Mouse (Mus musculus) hematopoietic stem cell, adult 5-6 weeks (primary cell): Measurements from ENCODE around the gene Nap1l2. TPM values are rescaled to one million over a fixed set of nuclear protein-coding genes. Genes with fewer than 3 reads are reported as not detected.

Source experiments
- ATAC-seq, 2 experiments: fragments of 125-278 bp in 1 of 2; replicated peaks in 1 of 2; 2 replicates each; pipeline ENCODE4 v1.8.0; 2016 to 2017; ENCODE audit warnings: inconsistent platforms in 2 of 2, mild to moderate bottlenecking in 2 of 2, moderate number of reproducible peaks in 2 of 2, low read depth in 1 of 2, moderate TSS enrichment in 1 of 2; ENCODE audit not compliant: low FRiP score in 2 of 2, poor library complexity in 2 of 2, severe bottlenecking in 2 of 2, insufficient read depth in 1 of 2, low TSS enrichment in 1 of 2
- total RNA-seq: library from RNA; stranded (forward); fragments of 172-1452, 232-1000 nt; gene quantifications from 2 replicates; pipeline ENCODE4 v1.2.3, GENCODE M21; 2017

Nap1l2 gene
- 0.56 TPM in 1 of 2 replicates, not detected in the other for total RNA-seq

DNA sequence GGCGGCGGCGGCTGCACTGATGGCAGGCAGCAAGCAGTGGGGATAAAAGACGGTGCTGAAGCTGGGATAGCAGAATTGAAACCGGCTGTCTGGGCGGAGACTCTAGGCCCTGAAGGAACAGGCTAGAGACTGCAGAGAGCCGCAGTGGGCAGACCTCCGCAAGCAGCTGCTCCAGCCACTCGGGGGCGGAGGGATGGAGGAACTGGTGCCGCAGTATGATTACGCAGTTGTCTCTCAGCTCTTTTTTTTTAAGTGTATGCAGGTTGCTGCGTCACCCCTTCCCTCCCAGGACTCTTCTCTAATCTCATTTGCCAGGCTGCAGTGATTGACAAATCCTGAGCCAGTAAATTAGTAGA is at the start of gene Nap1l2:
Gene Nap1l2, minus strand, starts transcription at position 210 of the 356 bp plus-strand sequence.
- ATAC-seq: peak; percentile 64 to 80

DNA sequence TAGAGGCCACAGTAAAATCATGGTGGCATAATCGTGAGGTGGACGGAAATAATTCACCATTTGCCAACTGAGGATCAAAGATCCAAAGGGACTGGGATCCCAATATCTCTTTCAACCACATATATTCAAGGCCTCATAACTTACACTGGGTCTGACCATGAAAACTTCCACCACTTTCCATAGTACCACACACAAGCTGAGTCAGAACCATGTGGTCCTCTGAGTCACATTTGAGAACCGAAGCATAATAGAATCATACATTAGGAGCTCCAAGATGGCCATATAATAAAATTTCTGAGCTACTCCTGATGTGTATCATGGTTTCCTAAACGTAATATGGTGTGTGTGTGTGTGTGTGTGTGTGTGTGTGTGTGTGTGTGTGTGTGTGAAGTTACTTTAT is 28.8 kb upstream of the Nap1l2 start:
- ATAC-seq: no peak

DNA sequence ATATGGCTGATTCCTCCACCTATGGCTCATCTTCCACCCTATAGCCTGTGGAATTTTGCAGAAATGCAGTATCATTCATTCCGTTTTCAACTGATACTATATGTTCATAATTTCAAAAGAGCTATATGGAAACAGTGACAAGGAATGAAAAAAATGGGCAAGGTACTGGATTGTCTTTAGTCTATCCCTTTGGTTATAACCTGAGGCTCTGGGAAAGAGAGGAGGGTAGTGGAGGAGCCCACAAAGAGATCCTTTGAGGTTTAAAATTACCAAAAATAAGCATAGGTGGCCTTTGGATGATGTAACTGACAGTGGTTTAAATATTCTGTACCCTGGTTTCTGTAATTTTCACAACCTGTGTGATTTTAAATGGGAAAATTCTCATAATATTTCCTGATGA is 389 bp upstream of the Nap1l2 start:
- no peak for ATAC-seq

DNA sequence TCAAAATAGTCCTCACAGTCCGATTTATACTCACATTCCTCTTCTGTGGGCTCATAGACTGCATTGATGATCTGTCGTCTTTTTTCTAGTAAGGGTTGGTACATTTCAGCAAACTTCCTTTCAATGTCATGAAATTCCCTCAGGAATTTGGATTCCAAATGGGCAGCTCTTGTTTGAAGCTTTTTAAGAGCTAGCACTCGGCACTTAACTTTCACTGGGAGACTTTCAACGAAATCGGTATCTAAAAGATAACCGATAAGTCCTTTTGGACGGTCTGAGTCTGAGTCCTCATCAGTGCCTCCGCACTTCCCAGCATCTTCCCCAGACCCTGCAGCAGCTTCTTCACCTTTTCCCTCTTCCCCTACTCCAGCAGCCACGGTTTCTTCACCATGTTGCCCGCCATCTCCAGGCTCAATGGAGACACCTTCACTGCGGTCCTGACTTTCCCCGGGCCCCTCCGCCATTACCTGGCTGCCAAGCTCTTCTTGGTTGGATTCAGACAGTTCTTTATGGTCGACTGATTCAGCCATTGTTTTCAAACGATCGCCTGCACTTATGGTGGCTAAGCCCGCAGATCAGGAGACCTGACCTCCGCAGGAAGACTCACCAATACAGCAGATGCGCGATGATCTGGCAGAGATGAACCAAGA is 534 bp downstream of the Nap1l2 start:
- ATAC-seq: no peak

DNA sequence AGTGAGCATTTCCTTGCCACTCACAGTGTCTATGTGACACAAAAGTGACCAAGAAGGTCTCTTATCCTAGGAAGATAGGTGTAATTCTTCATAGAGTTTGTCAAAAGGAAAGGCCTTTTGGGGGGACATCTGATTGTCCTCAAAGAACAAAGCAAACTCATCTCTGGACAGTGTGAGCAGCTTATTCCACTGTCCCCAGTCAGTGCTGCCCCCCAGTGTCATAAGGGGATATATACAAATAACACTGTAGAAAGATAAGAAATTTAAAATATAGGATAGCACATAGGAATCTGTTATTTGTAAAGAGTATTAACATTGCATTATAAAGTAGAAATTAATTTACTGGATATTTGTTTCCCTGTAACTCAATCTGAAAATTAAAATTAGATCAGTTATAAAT is 2.9 kb downstream of the Nap1l2 start:
- ATAC-seq: no peak

DNA sequence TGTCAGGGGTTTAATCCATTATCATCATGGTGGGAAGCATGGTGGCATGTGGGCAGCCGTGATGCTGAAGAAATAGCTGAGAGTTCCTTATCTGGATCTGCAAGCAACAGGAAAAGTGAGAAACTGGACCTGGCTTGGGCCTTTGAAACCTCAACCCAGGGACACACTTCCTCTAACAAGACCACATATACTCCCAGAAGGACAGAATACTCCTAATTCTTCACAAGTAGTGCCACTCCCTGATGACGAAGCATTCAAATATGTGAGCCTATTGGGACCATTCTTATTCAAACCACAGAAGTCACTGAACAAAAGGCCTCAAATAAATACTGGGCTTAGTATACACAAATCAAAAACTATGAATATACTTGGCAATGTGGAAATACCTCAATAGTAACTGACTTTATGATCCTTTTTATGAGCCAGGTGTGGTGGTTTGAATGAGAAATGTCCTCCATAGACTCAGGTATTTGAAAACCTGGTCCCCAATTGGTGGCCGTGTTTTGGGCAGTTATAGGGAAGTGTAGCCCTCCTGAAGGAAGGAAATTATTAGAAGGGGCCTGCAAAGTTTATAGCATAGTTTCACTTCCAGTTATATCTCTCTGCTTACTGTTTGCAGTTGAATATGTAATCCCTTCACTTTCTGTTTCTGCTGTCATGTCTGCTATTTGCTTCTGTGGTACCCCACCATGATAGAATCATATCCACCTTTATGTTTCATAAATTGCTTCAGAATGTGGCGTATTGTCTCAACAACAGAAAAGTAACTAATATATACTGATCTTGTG is 6.5 kb downstream of the Nap1l2 start:
- peak; percentile 1 to 27; a peak in 1 of 4 replicates for ATAC-seq

DNA sequence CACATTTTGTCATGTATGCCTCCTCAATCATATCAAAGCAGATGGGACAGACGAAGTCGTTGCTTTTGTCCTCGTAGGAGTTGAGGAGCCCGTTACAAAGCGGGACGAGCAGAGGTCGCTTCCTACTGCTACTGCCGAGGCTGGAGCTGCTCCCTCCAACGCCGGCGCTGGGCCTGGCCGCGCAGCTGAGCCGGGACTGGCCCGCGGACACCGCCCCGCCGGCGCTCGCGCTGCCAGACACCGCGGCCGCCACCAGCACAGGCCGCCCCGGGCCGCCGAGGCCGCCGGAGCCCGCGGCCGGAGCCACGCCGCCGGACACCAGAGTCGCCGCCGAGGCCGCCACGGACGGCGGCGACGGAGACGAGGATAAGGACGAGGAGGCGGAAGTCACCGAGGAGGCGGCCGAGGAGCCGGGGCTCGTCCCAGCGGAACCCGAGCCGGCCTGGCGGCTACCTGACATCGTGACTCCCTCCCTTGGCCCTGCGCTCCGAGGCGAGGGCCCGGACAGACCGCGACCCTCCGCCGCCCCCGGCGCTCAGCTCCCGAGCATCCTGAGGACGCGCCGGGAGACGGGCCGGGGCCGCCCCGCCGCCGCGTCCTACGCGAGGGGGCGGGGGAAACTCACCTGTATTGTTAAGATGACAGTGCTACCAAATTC is 21.4 kb downstream of the Nap1l2 start:
- peak; percentile 22 to 53; a peak in 2 of 4 replicates for ATAC-seq

DNA sequence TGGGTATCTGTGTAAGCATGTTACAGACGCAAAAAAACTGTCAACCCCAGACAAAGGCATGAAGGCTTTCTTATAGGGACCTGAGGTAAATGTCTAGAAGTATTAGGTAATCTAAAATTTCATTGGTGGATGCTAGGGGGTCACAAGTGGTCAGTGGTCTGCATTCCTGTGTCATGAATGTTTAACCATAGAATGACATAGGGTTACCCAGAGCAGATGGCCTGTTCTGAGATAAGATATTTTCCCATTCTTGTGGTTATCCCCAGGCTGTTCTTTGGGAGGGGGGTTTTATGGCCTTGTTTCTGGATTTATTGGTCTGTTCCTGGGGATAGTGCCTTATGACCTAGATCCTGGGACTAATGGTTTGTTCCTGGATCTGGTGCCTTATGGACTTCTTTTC is 30.3 kb downstream of the Nap1l2 start:
- ATAC-seq: no peak

DNA sequence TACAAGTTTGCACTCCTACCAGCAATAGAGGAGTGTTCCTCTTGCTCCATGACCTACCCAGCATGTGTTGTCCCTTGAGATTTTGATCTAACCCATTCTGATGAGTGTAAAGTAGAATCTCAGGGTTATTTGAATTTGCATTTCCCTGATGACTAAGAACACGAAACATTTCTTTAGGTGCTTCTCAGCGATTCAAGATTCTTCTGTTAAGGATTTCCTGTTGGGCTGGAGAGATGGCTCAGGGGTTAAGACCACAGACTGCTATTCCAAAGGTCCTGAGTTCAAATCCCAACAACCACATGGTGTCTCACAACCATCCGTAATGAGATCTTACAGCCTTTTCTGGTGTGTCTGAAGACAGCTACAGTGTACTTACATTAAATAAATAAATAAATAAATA is 47.9 kb downstream of the Nap1l2 start:
- ATAC-seq: no peak

Other genes with a start within 250 kb of the Nap1l2 start
- gene Cdx4, start 134.8 kb upstream of the Nap1l2 start, total RNA-seq: not detected in 2 replicates
- gene Chic1, start 169.8 kb upstream of the Nap1l2 start, total RNA-seq: 1.2 and 2.8 TPM in 2 replicates
- gene Tsx, start 227.8 kb upstream of the Nap1l2 start, total RNA-seq: not detected in 2 replicates
- not detected in 2 replicates for gene Gm26992, start 235.4 kb upstream of the Nap1l2 start, total RNA-seq